Mouse (Mus musculus) skeletal muscle tissue, postnatal 0 days (tissue): ENCODE data around the gene Gm20870. TPM values are rescaled to one million over a fixed set of nuclear protein-coding genes. Genes with fewer than 3 reads are reported as not detected.

ENCODE experiments used
- polyA plus RNA-seq: library from polyadenylated mRNA; unstranded; fragments of >200 nt; fragmentation: Nextera tagmentation; extraction: Ambion mirVana; gene quantifications from 2 replicates; pipeline ENCODE4 v1.2.1, GENCODE M21; 2015

The Gm20870 gene
- polyA plus RNA-seq, result not detected in 2 replicates

GRCm38 (mm10) chrY:71691743-71692142 lies at the start of gene Gm20870:
Gene Gm20870 (plus strand): TSS chrY:71692043.

Other genes starting within 250 kb of the Gm20870 start
- gene Gm20869, start 222.6 kb upstream of the Gm20870 start, polyA plus RNA-seq, result not detected in 2 replicates